10 mouse cellular contexts compared by ENCODE assay signal in the genomic region with DNA sequence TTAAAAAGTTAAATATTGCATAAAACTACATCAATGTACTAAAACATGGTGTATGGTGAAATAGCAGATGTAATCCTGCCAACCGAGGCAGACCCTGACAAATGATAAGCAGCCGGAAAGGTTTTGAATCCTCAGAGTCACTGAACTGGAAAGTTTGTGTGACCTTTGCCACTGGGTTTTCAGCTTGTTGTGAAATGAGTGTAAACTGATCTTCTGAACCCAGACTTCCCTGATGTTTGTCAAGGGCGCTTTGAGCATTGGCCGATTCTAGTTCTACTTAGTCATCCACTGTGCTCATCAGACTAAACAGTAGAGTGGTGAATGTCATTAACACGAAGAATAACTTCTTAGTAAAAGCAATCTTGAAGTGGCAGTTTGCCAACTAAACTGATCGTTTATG.
DNase-seq lines count a peak whose midpoint lies in the region; ATAC-seq lines count a peak whose summit lies in the region.
"Had no signal": no experiment of that assay in that cellular context is flagged by ENCODE, and none has a peak within 500 bp of the region (broad histone marks: within the 10 kb centered on the region; RNA-seq: fewer than 3 reads in every experiment).

No protein-coding gene starts in this region.

- no peak overlapping the region for H3K27ac ChIP-seq in lung, embryonic 16.5 days (ENCODE audit: low read length)
- H3K27ac ChIP-seq in neural tube, embryonic 11.5 days (ENCODE audit: low read depth, low read length): no peak overlapping the region

- H3K9ac ChIP-seq in lung, embryonic 16.5 days (ENCODE audit: low read length): no peak overlapping the region
- H3K9ac ChIP-seq in neural tube, embryonic 11.5 days (ENCODE audit: low read length): no peak overlapping the region

- no peaks in the 10 kb centered on the region for H3K9me3 ChIP-seq in lung, embryonic 16.5 days (ENCODE audit: control insufficient read depth, low read length)
- H3K9me3 ChIP-seq in neural tube, embryonic 11.5 days (ENCODE audit: control insufficient read depth, low read length): no peaks in the 10 kb centered on the region

- ATAC-seq in lung, embryonic 16.5 days (ENCODE audit: low read depth): peak; percentile 51
- ATAC-seq in neural tube, embryonic 11.5 days (ENCODE audit: insufficient read depth, low FRiP score, low TSS enrichment): no peak
- no peak for ATAC-seq in frontal cortex, adult (ENCODE audit: low TSS enrichment)
- ATAC-seq: hindbrain, embryonic 16.5 days had no signal

- H3K4me3 ChIP-seq in lung, embryonic 16.5 days (ENCODE audit: low read length): no peak overlapping the region
- H3K4me3 ChIP-seq in neural tube, embryonic 11.5 days (ENCODE audit: low read depth, low read length): no peak overlapping the region

- H3K4me1 ChIP-seq in lung, embryonic 16.5 days (replicated peaks; ENCODE audit: control insufficient read depth, insufficient read depth, low read length): no peaks in the 10 kb centered on the region
- H3K4me1 ChIP-seq in neural tube, embryonic 11.5 days (ENCODE audit: control insufficient read depth, insufficient read depth, low read length): no peaks in the 10 kb centered on the region

- intact Hi-C loops in heart, postnatal 10 days (cut with DNase I): no loop called here

- no peak for DNase-seq in lung, postnatal 14 days
- peak; percentile 34 to 36 for DNase-seq in adrenal gland, postnatal 36 days
- peak; percentile 3 for DNase-seq in kidney, postnatal 14 days
- DNase-seq in neural tube, embryonic 11.5 days (ENCODE audit: low spot score): peak; percentile 15
- DNase-seq in heart, postnatal 10 days: no peak
- no peak for DNase-seq in cerebellum, adult 11-12 months
- DNase-seq: thymus, postnatal 25 days had no signal

- H3K36me3 ChIP-seq in lung, embryonic 16.5 days (ENCODE audit: control insufficient read depth, insufficient read depth, low read length): no peaks in the 10 kb centered on the region
- H3K36me3 ChIP-seq in neural tube, embryonic 11.5 days (ENCODE audit: control insufficient read depth, insufficient read depth, low read length): no peaks in the 10 kb centered on the region

- H3K27me3 ChIP-seq in lung, embryonic 16.5 days (ENCODE audit: control insufficient read depth, insufficient read depth, low read depth, low read length): no peaks in the 10 kb centered on the region
- H3K27me3 ChIP-seq in neural tube, embryonic 11.5 days (ENCODE audit: control insufficient read depth, insufficient read depth, low read length): no peaks in the 10 kb centered on the region

- WGBS in lung, embryonic 16.5 days: 24% methylated on average over 6 of the region's 6 CpGs
- 60% methylated on average over 6 of the region's 6 CpGs for WGBS in neural tube, embryonic 11.5 days

- no peak overlapping the region for H3K4me2 ChIP-seq in lung, embryonic 16.5 days (ENCODE audit: low read depth, low read length)
- no peak overlapping the region for H3K4me2 ChIP-seq in neural tube, embryonic 11.5 days (ENCODE audit: low read depth)

Comparison
In these comparisons a context has a peak if more than half of its experiments do, and no peak if none do; other contexts are left out.
1. DNase-seq: peak in adrenal gland, postnatal 36 days (2 of 2), kidney, postnatal 14 days (single experiment) and neural tube, embryonic 11.5 days (single experiment); none in lung, postnatal 14 days (single experiment), heart, postnatal 10 days (0 of 2) and cerebellum, adult 11-12 months (single experiment).